Mouse (Mus musculus) activated CD4-positive, CD25-positive, alpha-beta regulatory T cell, adult 4 months (primary cell): Measurements from ENCODE around the gene Gm11939. TPM values are rescaled to one million over a fixed set of nuclear protein-coding genes. Genes with fewer than 3 reads are reported as not detected.

ENCODE experiments used
- polyA plus RNA-seq, 2 experiments: library from polyadenylated mRNA; unstranded; fragments of 100-300 nt; shearing (Covaris generic); gene quantifications; one replicate each; pipeline ENCODE4 v1.2.1; 2017

The Gm11939 gene
- polyA plus RNA-seq, 2 experiments from 2014 or later = not detected

Other genes with a start within 250 kb of the Gm11939 start
- gene Krt25, start 236.5 kb downstream of the Gm11939 start, polyA plus RNA-seq = not detected
- gene Krt26, start 221.5 kb downstream of the Gm11939 start, polyA plus RNA-seq = not detected
- gene Krt27, start 208.4 kb downstream of the Gm11939 start, polyA plus RNA-seq = under 1 TPM in 1 of 2 experiments, not detected in 1; 0.21 TPM
- gene Krt28, start 184.6 kb downstream of the Gm11939 start, polyA plus RNA-seq = not detected
- gene Krt10, start 170.1 kb downstream of the Gm11939 start, polyA plus RNA-seq = 1 to 10 TPM; 3.6 to 4.2 TPM
- gene Krt12, start 137.2 kb downstream of the Gm11939 start, polyA plus RNA-seq = not detected
- gene Krt20, start 121.3 kb downstream of the Gm11939 start, polyA plus RNA-seq = under 1 TPM in 1 of 2 experiments, not detected in 1; 0.17 TPM
- gene Krt23, start 66.3 kb downstream of the Gm11939 start, polyA plus RNA-seq = not detected
- not detected for gene Krt39, start 38.1 kb downstream of the Gm11939 start, polyA plus RNA-seq
- gene Krt40, start 16.3 kb downstream of the Gm11939 start, polyA plus RNA-seq = not detected
- gene Krtap3-3, start 8.6 kb downstream of the Gm11939 start, polyA plus RNA-seq = not detected
- gene Krtap3-2, start 2.6 kb downstream of the Gm11939 start, polyA plus RNA-seq = not detected
- not detected for gene Krtap3-1, start 7.2 kb upstream of the Gm11939 start, polyA plus RNA-seq
- gene Krtap1-5, start 21.6 kb upstream of the Gm11939 start, polyA plus RNA-seq = not detected
- not detected for gene Krtap1-4, start 24.2 kb upstream of the Gm11939 start, polyA plus RNA-seq
- gene Krtap1-3, start 31.9 kb upstream of the Gm11939 start, polyA plus RNA-seq = not detected
- not detected for gene Krtap9-3, start 38.6 kb upstream of the Gm11939 start, polyA plus RNA-seq
- not detected for gene Gm11938, start 43.8 kb upstream of the Gm11939 start, polyA plus RNA-seq
- gene Gm11937, start 50.7 kb upstream of the Gm11939 start, polyA plus RNA-seq = not detected
- not detected for gene Krtap2-4, start 55.4 kb upstream of the Gm11939 start, polyA plus RNA-seq
- gene Gm11562, start 61.0 kb upstream of the Gm11939 start, polyA plus RNA-seq = not detected
- not detected for gene Krtap4-1, start 68.8 kb upstream of the Gm11939 start, polyA plus RNA-seq
- gene Krtap4-2, start 75.6 kb upstream of the Gm11939 start, polyA plus RNA-seq = not detected
- not detected for gene Krtap4-7, start 84.6 kb upstream of the Gm11939 start, polyA plus RNA-seq
- gene Gm11555, start 90.8 kb upstream of the Gm11939 start, polyA plus RNA-seq = not detected
- not detected for gene Gm11563, start 99.5 kb upstream of the Gm11939 start, polyA plus RNA-seq
- not detected for gene Krtap4-6, start 106.5 kb upstream of the Gm11939 start, polyA plus RNA-seq
- not detected for gene Gm14190, start 131.3 kb upstream of the Gm11939 start, polyA plus RNA-seq
- not detected for gene Gm14180, start 174.8 kb upstream of the Gm11939 start, polyA plus RNA-seq
- gene Gm11595, start 213.4 kb upstream of the Gm11939 start, polyA plus RNA-seq = not detected
- not detected for gene Krtap4-8, start 221.2 kb upstream of the Gm11939 start, polyA plus RNA-seq
- gene Krtap4-9, start 225.7 kb upstream of the Gm11939 start, polyA plus RNA-seq = not detected
- gene Gm11596, start 234.0 kb upstream of the Gm11939 start, polyA plus RNA-seq = not detected
- not detected for gene Gm11569, start 239.5 kb upstream of the Gm11939 start, polyA plus RNA-seq
- not detected for gene Gm11554, start 245.0 kb upstream of the Gm11939 start, polyA plus RNA-seq